ENCODE assay signal across 7 mouse cellular contexts in genomic region chr7:34656632-34657031, GRCm38 (mm10). TPM values are rescaled to one million over a fixed set of nuclear protein-coding genes. Genes with fewer than 3 reads are reported as not detected.
DNase-seq lines count a peak whose midpoint lies in the region; ATAC-seq and TF ChIP-seq lines count a peak whose summit lies in the region.

TSS of gene Kctd15 (minus strand) at chr7:34656732.

- no peak for TF ChIP-seq CTCF in liver, adult 2 months (IDR thresholded peaks at IDR 0.05; ENCODE audit: low read depth, low read length)

- peak within 1 kb of the TSS; percentile 75 for H3K4me2 ChIP-seq in forebrain, embryonic 12.5 days
- peak within 1 kb of the TSS; percentile 95 for H3K4me2 ChIP-seq in intestine, embryonic 16.5 days (ENCODE audit: low read depth, low read length)
- H3K4me2 ChIP-seq in midbrain, embryonic 14.5 days (ENCODE audit: low read length), result peak within 1 kb of the TSS; percentile 93

- no peaks in the 10 kb centered on the region; the same call in 1 of the 2 replicates for H3K79me2 ChIP-seq in liver, adult 2 months (ENCODE audit: control insufficient read depth, insufficient read depth, low read length)

- no peaks in the 10 kb centered on the region for H3K27me3 ChIP-seq in liver, adult 2 months (ENCODE audit: control insufficient read depth, insufficient read depth, low read length)
- H3K27me3 ChIP-seq in forebrain, embryonic 12.5 days, result no peaks in the 10 kb centered on the region
- H3K27me3 ChIP-seq in intestine, embryonic 16.5 days (replicated peaks; ENCODE audit: control insufficient read depth, insufficient read depth, low read length), result no peaks in the 10 kb centered on the region
- no peaks in the 10 kb centered on the region for H3K27me3 ChIP-seq in midbrain, embryonic 14.5 days (ENCODE audit: control insufficient read depth, insufficient read depth, low read length)

- no peak for TF ChIP-seq POLR2A in liver, adult 2 months (IDR thresholded peaks at IDR 0.05; ENCODE audit: extremely low read depth, insufficient read depth, low read length)

- peak within 1 kb of the TSS; percentile 98 for H3K27ac ChIP-seq in liver, adult 2 months (replicated peaks; ENCODE audit: insufficient read depth, low read depth, low read length)
- H3K27ac ChIP-seq in forebrain, embryonic 12.5 days, result peak within 1 kb of the TSS; percentile 99
- H3K27ac ChIP-seq in intestine, embryonic 16.5 days (ENCODE audit: low read length), result peak within 1 kb of the TSS; percentile 98
- H3K27ac ChIP-seq in midbrain, embryonic 14.5 days (replicated peaks; ENCODE audit: low read depth, low read length), result peak within 1 kb of the TSS; percentile 100

- H3K9me3 ChIP-seq in forebrain, embryonic 12.5 days, result no peaks in the 10 kb centered on the region
- no peaks in the 10 kb centered on the region for H3K9me3 ChIP-seq in intestine, embryonic 16.5 days (ENCODE audit: control insufficient read depth, low read length)
- H3K9me3 ChIP-seq in midbrain, embryonic 14.5 days (ENCODE audit: control insufficient read depth, low read length), result no peaks in the 10 kb centered on the region

- peaks cover 19% of the 10 kb centered on the region for H3K4me1 ChIP-seq in liver, adult 2 months (ENCODE audit: control insufficient read depth, insufficient read depth, low read length)
- H3K4me1 ChIP-seq in forebrain, embryonic 12.5 days, result peaks cover 21% of the 10 kb centered on the region
- H3K4me1 ChIP-seq in intestine, embryonic 16.5 days (ENCODE audit: control insufficient read depth, insufficient read depth, low read length), result 0 out of 2 replicates have a peak, but pooled peaks cover 5% of the 10 kb centered on the region
- H3K4me1 ChIP-seq in midbrain, embryonic 14.5 days (ENCODE audit: control insufficient read depth, insufficient read depth, low read length), result peaks cover 14% of the 10 kb centered on the region

- no peak for ATAC-seq in forebrain, embryonic 12.5 days (ENCODE audit: low FRiP score)
- no peak for ATAC-seq in intestine, embryonic 16.5 days
- ATAC-seq in midbrain, embryonic 14.5 days (ENCODE audit: low FRiP score, low TSS enrichment), result no peak

- H3K36me3 ChIP-seq in liver, adult 2 months (ENCODE audit: control insufficient read depth, insufficient read depth, low read length), result no peaks in the 10 kb centered on the region
- H3K36me3 ChIP-seq in forebrain, embryonic 12.5 days (replicated peaks), result no peaks in the 10 kb centered on the region
- H3K36me3 ChIP-seq in intestine, embryonic 16.5 days (ENCODE audit: control insufficient read depth, insufficient read depth, low read length), result no peaks in the 10 kb centered on the region
- no peaks in the 10 kb centered on the region for H3K36me3 ChIP-seq in midbrain, embryonic 14.5 days (ENCODE audit: control insufficient read depth, insufficient read depth, low read length)

- no peak for DNase-seq in liver, adult 2 months (ENCODE audit: extremely low read depth, low read depth, low spot score)
- DNase-seq in liver, result no peak
- DNase-seq in midbrain, embryonic 14.5 days, result no peak
- no peak for DNase-seq in spleen, adult 12 weeks (ENCODE audit: low spot score)
- no peak for DNase-seq in yolk sac, embryonic 10.5 days (ENCODE audit: low spot score)

- peak within 1 kb of the TSS; percentile 77 for H3K4me3 ChIP-seq in liver, adult 2 months (ENCODE audit: insufficient read depth, low read depth, low read length)
- peak within 1 kb of the TSS; percentile 81 for H3K4me3 ChIP-seq in forebrain, embryonic 12.5 days (replicated peaks)
- H3K4me3 ChIP-seq in intestine, embryonic 16.5 days (ENCODE audit: low read length), result peak within 1 kb of the TSS; percentile 87
- H3K4me3 ChIP-seq in midbrain, embryonic 14.5 days (replicated peaks; ENCODE audit: low read depth, low read length), result peak within 1 kb of the TSS; percentile 84

- WGBS in liver, adult 2 months, result 83% methylated on average over 5 of the region's 5 CpGs
- WGBS in forebrain, embryonic 12.5 days, result 66% methylated on average over 5 of the region's 5 CpGs
- 72% methylated on average over 5 of the region's 5 CpGs for whole genome bisulfite sequencing in intestine, embryonic 16.5 days
- 56% methylated on average over 5 of the region's 5 CpGs for WGBS in midbrain, embryonic 14.5 days

- peak within 1 kb of the TSS; percentile 81 for H3K9ac ChIP-seq in liver, adult 2 months (ENCODE audit: low read depth, low read length)
- H3K9ac ChIP-seq in forebrain, embryonic 12.5 days, result peak within 1 kb of the TSS; percentile 88
- peak within 1 kb of the TSS; percentile 91 for H3K9ac ChIP-seq in intestine, embryonic 16.5 days (ENCODE audit: low read depth, low read length)
- H3K9ac ChIP-seq in midbrain, embryonic 14.5 days (replicated peaks; ENCODE audit: low read length), result peak within 1 kb of the TSS; percentile 98; the same call in 1 of the 2 replicates

RNA-seq across cellular contexts. Expression of gene Kctd15, which starts in this region (rescaled TPM):
- 2.5 and 2.7 TPM in 2 replicates for total RNA-seq in liver, adult 2 months (2014; rRNA removed)
- 7.3 and 10.7 TPM in 2 replicates for polyA plus RNA-seq in liver, adult 2 months (2012; rRNA removed)
- polyA plus RNA-seq in forebrain, embryonic 12.5 days (2016; fragmentation: Nextera tagmentation; extraction: Ambion mirVana), result 37.9 and 38.1 TPM in 2 replicates
- polyA plus RNA-seq in intestine, embryonic 16.5 days (2015; fragmentation: Nextera tagmentation; extraction: Ambion mirVana), result 13.7 and 14.0 TPM in 2 replicates
- 17.5 and 29.1 TPM in 2 replicates for polyA plus RNA-seq in midbrain, embryonic 14.5 days (2014; fragmentation: Nextera tagmentation; extraction: Ambion mirVana)
